Mouse (Mus musculus) myocyte (in vitro differentiated cells): ENCODE data around the gene Stxbp3.

ENCODE experiments used
- E2F4 ChIP-seq: IDR thresholded peaks from one replicate; pipeline ENCODE4 v1.6.1; 2011; ENCODE audit warnings: mild to moderate bottlenecking, control low read depth, moderate library complexity; ENCODE audit not compliant: insufficient read depth
- MAX ChIP-seq: IDR thresholded peaks from one replicate; pipeline ENCODE4 v1.6.1; 2011; ENCODE audit warnings: low read depth, mild to moderate bottlenecking, control low read depth
- MYOG ChIP-seq, 3 experiments: IDR thresholded peaks; one replicate each; pipeline ENCODE4 v1.6.1; 2011; ENCODE audit warnings: control low read depth in 2 of 3, low read depth in 2 of 3, mild to moderate bottlenecking in 2 of 3; ENCODE audit not compliant: insufficient read length in 2 of 3, control insufficient read depth in 1 of 3, insufficient read depth in 1 of 3
- POLR2A ChIP-seq: IDR thresholded peaks from one replicate; pipeline ENCODE4 v1.6.1; 2011; ENCODE audit warnings: low read depth, mild to moderate bottlenecking, control low read depth, moderate library complexity; ENCODE audit not compliant: insufficient read length
- POLR2AphosphoS2 ChIP-seq: IDR thresholded peaks from one replicate; pipeline ENCODE4 v1.6.1; 2011; ENCODE audit warnings: low read depth, control low read depth; ENCODE audit not compliant: insufficient read length
- REST ChIP-seq: IDR thresholded peaks from one replicate; pipeline ENCODE4 v1.6.1; 2011; ENCODE audit warnings: mild to moderate bottlenecking, control low read depth, moderate library complexity; ENCODE audit not compliant: insufficient read depth, insufficient read length
- SRF ChIP-seq: IDR thresholded peaks from one replicate; pipeline ENCODE4 v1.6.1; 2011; ENCODE audit warnings: low read depth; ENCODE audit not compliant: control insufficient read depth, insufficient read length
- TCF12 ChIP-seq: IDR thresholded peaks from one replicate; pipeline ENCODE4 v1.6.1; 2011; ENCODE audit warnings: mild to moderate bottlenecking, control low read depth; ENCODE audit not compliant: poor library complexity, insufficient read depth, severe bottlenecking
- USF1 ChIP-seq: IDR thresholded peaks from one replicate; pipeline ENCODE4 v1.6.1; 2011; ENCODE audit warnings: low read depth, mild to moderate bottlenecking, control low read depth, moderate library complexity

- no peak for TF ChIP-seq POLR2A
- TF ChIP-seq TCF12 = no peak
- TF ChIP-seq USF1 = no peak
- TF ChIP-seq MAX = no peak
- TF ChIP-seq E2F4 = no peak
- TF ChIP-seq POLR2AphosphoS2 = no peak
- no peak for TF ChIP-seq MYOG (IDR thresholded peaks at IDR 0.05; ENCODE audit: control insufficient read depth in 1 of 3, insufficient read depth in 1 of 3, insufficient read length in 2 of 3, low read depth in 2 of 3)
- TF ChIP-seq SRF = no peak
- TF ChIP-seq REST = no peak
Observed at GRCm38 (mm10) chr3:108886934-108887617, 46.8 kb upstream of the Stxbp3 start.
